Mouse (Mus musculus) liver, embryonic 13.5 days (tissue): ENCODE data around the gene Plpp6. TPM values are rescaled to one million over a fixed set of nuclear protein-coding genes. Genes with fewer than 3 reads are reported as not detected.

ENCODE experiments used
- ATAC-seq: fragments of 200-750 bp; cut with Nextera tagmentation; 2 replicates; pipeline ENCODE4 v1.8.0; 2017; ENCODE audit warnings: low read depth, mild to moderate bottlenecking, moderate number of reproducible peaks, moderate library complexity
- DNase-seq: peaks from one replicate; pipeline ENCODE4 v3.0.0; 2022
- H3K27ac ChIP-seq: fragments of 300-500 bp; sonication (generic); 2 replicates; pipeline ENCODE4 v1.5.1; 2015; ENCODE audit warnings: moderate library complexity, mild to moderate bottlenecking, inconsistent platforms
- H3K27me3 ChIP-seq: fragments of 300-500 bp; sonication (generic); 2 replicates; pipeline ENCODE4 v1.6.1; 2015; ENCODE audit warnings: mild to moderate bottlenecking, inconsistent platforms
- H3K36me3 ChIP-seq: fragments of 300-500 bp; sonication (generic); 2 replicates; pipeline ENCODE4 v1.6.1; 2015; ENCODE audit warnings: mild to moderate bottlenecking, inconsistent platforms
- H3K4me1 ChIP-seq: fragments of 300-500 bp; sonication (generic); replicated peaks from 2 replicates; pipeline ENCODE4 v1.6.1; 2015; ENCODE audit warnings: inconsistent platforms
- H3K4me2 ChIP-seq: fragments of 300-500 bp; sonication (generic); 2 replicates; pipeline ENCODE4 v1.6.1; 2015; ENCODE audit warnings: inconsistent platforms, mild to moderate bottlenecking, moderate library complexity
- H3K4me3 ChIP-seq: fragments of 300-500 bp; sonication (generic); replicated peaks from 2 replicates; pipeline ENCODE4 v1.5.1; 2015; ENCODE audit warnings: mild to moderate bottlenecking, inconsistent platforms
- H3K9ac ChIP-seq: fragments of 300-500 bp; sonication (generic); 2 replicates; pipeline ENCODE4 v1.6.1; 2015; ENCODE audit warnings: mild to moderate bottlenecking, inconsistent platforms
- H3K9me3 ChIP-seq: fragments of 300-500 bp; sonication (generic); replicated peaks from 2 replicates; pipeline ENCODE4 v1.6.1; 2016; ENCODE audit warnings: inconsistent platforms
- WGBS: fragments of 180-500 bp; shearing (Covaris S2); methylation state at CpG from one replicate; pipeline ENCODE4 v1.1.7; 2015; ENCODE audit not compliant: insufficient replicate concordance; 5-methylcytosine and 5-hydroxymethylcytosine counted together
- polyA plus RNA-seq: library from polyadenylated mRNA; unstranded; fragments of >200 nt; fragmentation: Nextera tagmentation; extraction: Ambion mirVana; gene quantifications from 2 replicates; pipeline ENCODE4 v1.2.1, GENCODE M21; 2015

Gene Plpp6
- polyA plus RNA-seq, 1 experiment from 2014 or later = 1.4 TPM

DNA sequence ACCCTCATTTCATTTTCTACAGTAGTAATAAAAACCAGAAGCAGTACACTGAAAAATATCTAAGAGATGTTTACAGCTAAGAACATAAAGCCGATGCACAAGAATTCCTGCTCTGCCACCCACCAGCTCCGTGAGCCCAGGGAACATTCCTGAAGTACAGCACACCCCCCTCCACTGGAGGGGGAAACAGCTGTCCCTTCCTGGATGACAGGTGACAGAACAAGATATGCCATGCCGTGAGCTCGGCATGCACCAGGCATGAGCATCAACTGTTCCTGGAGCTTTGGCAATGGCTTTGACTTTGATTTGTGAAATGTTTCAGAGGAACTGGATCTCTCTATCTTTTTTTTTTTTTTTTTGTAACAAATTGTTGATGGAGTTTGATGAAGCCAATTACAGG is 17.0 kb upstream of the Plpp6 start:
- Histone ChIP-seq H3K9ac (no peak overlapping the region), H3K4me3 (no peak overlapping the region), H3K4me1 (no peaks in the 10 kb centered on the region), H3K27me3 (no peaks in the 10 kb centered on the region), H3K27ac (no peak overlapping the region), H3K4me2 (no peak overlapping the region), H3K36me3 (no peaks in the 10 kb centered on the region), H3K9me3 (no peaks in the 10 kb centered on the region)
- no peak for DNase-seq
- ATAC-seq = no peak
- WGBS = 18% methylated on average over 4 of the region's 4 CpGs

- Histone ChIP-seq H3K9ac (no peak overlapping the region), H3K27ac (no peak overlapping the region), H3K36me3 (no peaks in the 10 kb centered on the region), H3K9me3 (no peaks in the 10 kb centered on the region), H3K4me1 (no peaks in the 10 kb centered on the region), H3K4me2 (no peak overlapping the region), H3K4me3 (no peak overlapping the region), H3K27me3 (no peaks in the 10 kb centered on the region)
- 26% methylated on average over 2 of the region's 2 CpGs for WGBS
- ATAC-seq (no peak), DNase-seq (no peak)
These were observed 16.4 kb upstream of the Plpp6 start for GRCm38 (mm10) chr19:28947311-28947710.

GRCm38 (mm10) chr19:28951251-28951650 is 12.5 kb upstream of the Plpp6 start:
- WGBS = 76% methylated on average over 5 of the region's 5 CpGs
- H3K4me1 ChIP-seq = no peaks in the 10 kb centered on the region
- no peak overlapping the region for H3K9ac ChIP-seq
- H3K4me2 ChIP-seq = no peak overlapping the region
- no peak overlapping the region for H3K27ac ChIP-seq
- H3K9me3 ChIP-seq = no peaks in the 10 kb centered on the region
- H3K27me3 ChIP-seq = no peaks in the 10 kb centered on the region
- H3K4me3 ChIP-seq = no peak overlapping the region
- ATAC-seq (no peak), DNase-seq (no peak)
- no peaks in the 10 kb centered on the region for H3K36me3 ChIP-seq

- ATAC-seq (no peak), DNase-seq (no peak)
- Histone ChIP-seq H3K27ac (no peak overlapping the region), H3K9me3 (no peaks in the 10 kb centered on the region), H3K4me1 (peaks cover 11% of the 10 kb centered on the region), H3K4me3 (peak overlapping the region; percentile 73; the same call in 1 of the 2 replicates), H3K9ac (no peak overlapping the region), H3K4me2 (peak overlapping the region; percentile 91), H3K36me3 (no peaks in the 10 kb centered on the region), H3K27me3 (peaks cover 30% of the 10 kb centered on the region)
- 39% methylated on average over 3 of the region's 3 CpGs for WGBS
These were observed 640 bp upstream of the Plpp6 start for GRCm38 (mm10) chr19:28963113-28963512.

DNA sequence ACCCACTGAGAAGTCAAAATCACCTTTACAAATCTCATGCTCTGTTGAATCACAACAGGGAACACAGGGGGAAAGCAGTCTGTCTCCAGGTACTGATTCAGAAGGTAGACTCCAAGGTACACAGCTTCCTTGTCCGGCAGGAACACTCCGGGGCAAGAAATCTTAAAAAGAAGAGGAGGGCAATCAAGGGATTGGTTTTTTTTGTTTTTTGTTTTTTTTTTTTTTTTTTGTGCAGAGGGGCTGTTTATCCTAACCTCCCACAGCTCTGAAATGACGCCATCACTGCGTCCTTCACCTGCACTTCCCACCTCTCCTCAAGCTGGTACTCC is 276 bp upstream of the Plpp6 start:
- Histone ChIP-seq H3K27me3 (peaks cover 32% of the 10 kb centered on the region), H3K4me3 (peak overlapping the region; percentile 73), H3K27ac (no peak overlapping the region), H3K4me2 (peak overlapping the region; percentile 91), H3K9me3 (no peaks in the 10 kb centered on the region), H3K4me1 (peaks cover 11% of the 10 kb centered on the region), H3K9ac (peak overlapping the region; percentile 77), H3K36me3 (no peaks in the 10 kb centered on the region)
- ATAC-seq = no peak
- no peak for DNase-seq
- WGBS = 6% methylated on average over 4 of the region's 4 CpGs

GRCm38 (mm10) chr19:28964552-28964903 is 775 bp downstream of the Plpp6 start:
- Histone ChIP-seq H3K27ac (no peak overlapping the region), H3K9me3 (no peaks in the 10 kb centered on the region), H3K4me3 (peak overlapping the region; percentile 73), H3K9ac (peak overlapping the region; percentile 77), H3K36me3 (no peaks in the 10 kb centered on the region), H3K4me2 (peak overlapping the region; percentile 91), H3K27me3 (peaks cover 32% of the 10 kb centered on the region), H3K4me1 (peaks cover 11% of the 10 kb centered on the region)
- 13% methylated on average over 16 of the region's 16 CpGs for WGBS
- ATAC-seq (peak; percentile 29), DNase-seq (no peak)

- Histone ChIP-seq H3K27ac (no peak within 1 kb of the TSS), H3K9me3 (no peaks in the 10 kb centered on the region), H3K4me3 (no peak within 1 kb of the TSS), H3K36me3 (no peaks in the 10 kb centered on the region), H3K4me2 (no peak within 1 kb of the TSS), H3K9ac (no peak within 1 kb of the TSS), H3K4me1 (peaks cover 11% of the 10 kb centered on the region), H3K27me3 (peaks cover 26% of the 10 kb centered on the region)
- ATAC-seq (no peak), DNase-seq (no peak)
- 33% methylated on average over 11 of the region's 11 CpGs for whole genome bisulfite sequencing
These were observed 3.9 kb downstream of the Plpp6 start, which contains the start of gene 4430402I18Rik for GRCm38 (mm10) chr19:28967652-28968051. Gene 4430402I18Rik (minus strand): TSS chr19:28967800.

DNA sequence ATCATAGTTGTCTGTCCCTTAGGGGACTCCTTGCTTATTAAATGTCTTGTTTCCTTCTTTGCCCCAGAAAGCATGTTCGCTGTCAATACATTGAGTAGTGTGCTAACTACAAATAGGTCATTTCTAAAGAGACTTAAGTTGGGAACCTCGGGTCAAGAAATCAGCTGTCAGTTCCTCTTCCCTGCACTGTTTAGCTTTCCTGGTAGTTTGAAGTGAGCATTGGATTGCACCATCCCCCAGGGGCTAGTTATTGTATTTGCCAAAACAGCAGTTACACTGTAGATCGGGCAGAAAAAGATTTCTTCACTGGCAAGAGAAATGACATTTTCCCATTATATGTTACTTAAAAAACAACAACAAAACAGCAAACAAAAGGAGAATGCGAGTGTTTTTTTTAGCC is 4.4 kb downstream of the Plpp6 start:
- WGBS = 59% methylated on average over 4 of the region's 4 CpGs
- H3K36me3 ChIP-seq = no peaks in the 10 kb centered on the region
- H3K27me3 ChIP-seq = peaks cover 24% of the 10 kb centered on the region
- no peaks in the 10 kb centered on the region for H3K9me3 ChIP-seq
- peaks cover 11% of the 10 kb centered on the region for H3K4me1 ChIP-seq
- H3K9ac ChIP-seq = no peak overlapping the region
- H3K27ac ChIP-seq = no peak overlapping the region
- DNase-seq = no peak
- no peak overlapping the region for H3K4me2 ChIP-seq
- no peak for ATAC-seq
- no peak overlapping the region for H3K4me3 ChIP-seq

- WGBS = 64% methylated on average over 5 of the region's 5 CpGs
- no peaks in the 10 kb centered on the region for H3K36me3 ChIP-seq
- DNase-seq = no peak
- H3K27ac ChIP-seq = no peak overlapping the region
- peaks cover 14% of the 10 kb centered on the region for H3K27me3 ChIP-seq
- ATAC-seq = no peak
- H3K4me2 ChIP-seq = no peak overlapping the region
- peaks cover 10% of the 10 kb centered on the region for H3K4me1 ChIP-seq
- no peak overlapping the region for H3K9ac ChIP-seq
- no peak overlapping the region for H3K4me3 ChIP-seq
- H3K9me3 ChIP-seq = no peaks in the 10 kb centered on the region
These were observed 5.5 kb downstream of the Plpp6 start for GRCm38 (mm10) chr19:28969231-28969630.

DNA sequence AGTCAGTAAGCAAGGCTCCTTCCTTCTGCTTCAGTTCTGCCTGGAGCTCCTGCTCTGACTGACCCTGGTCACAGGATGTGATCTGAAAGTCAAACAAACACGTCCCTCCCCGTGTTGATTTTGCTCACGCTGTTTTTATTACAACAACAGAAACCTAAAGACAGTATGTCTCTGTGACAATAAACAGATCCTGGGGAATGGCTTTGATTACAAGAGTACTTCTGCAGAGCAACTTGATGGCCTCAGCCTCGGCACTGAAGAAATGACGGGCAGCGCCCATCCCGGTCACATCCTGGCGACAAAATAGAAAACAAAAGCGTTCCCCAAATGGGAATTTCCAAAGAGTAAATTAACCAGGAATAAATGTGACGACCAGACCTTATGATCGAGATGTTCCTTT is 6.5 kb downstream of the Plpp6 start:
- Histone ChIP-seq H3K27ac (no peak overlapping the region), H3K4me1 (peaks cover 5% of the 10 kb centered on the region; the same call in 1 of the 2 replicates), H3K9ac (no peak overlapping the region), H3K4me2 (no peak overlapping the region), H3K27me3 (peaks cover 19% of the 10 kb centered on the region), H3K4me3 (no peak overlapping the region), H3K9me3 (no peaks in the 10 kb centered on the region), H3K36me3 (no peaks in the 10 kb centered on the region)
- no peak for DNase-seq
- no peak for ATAC-seq
- WGBS = 52% methylated on average over 11 of the region's 11 CpGs

DNA sequence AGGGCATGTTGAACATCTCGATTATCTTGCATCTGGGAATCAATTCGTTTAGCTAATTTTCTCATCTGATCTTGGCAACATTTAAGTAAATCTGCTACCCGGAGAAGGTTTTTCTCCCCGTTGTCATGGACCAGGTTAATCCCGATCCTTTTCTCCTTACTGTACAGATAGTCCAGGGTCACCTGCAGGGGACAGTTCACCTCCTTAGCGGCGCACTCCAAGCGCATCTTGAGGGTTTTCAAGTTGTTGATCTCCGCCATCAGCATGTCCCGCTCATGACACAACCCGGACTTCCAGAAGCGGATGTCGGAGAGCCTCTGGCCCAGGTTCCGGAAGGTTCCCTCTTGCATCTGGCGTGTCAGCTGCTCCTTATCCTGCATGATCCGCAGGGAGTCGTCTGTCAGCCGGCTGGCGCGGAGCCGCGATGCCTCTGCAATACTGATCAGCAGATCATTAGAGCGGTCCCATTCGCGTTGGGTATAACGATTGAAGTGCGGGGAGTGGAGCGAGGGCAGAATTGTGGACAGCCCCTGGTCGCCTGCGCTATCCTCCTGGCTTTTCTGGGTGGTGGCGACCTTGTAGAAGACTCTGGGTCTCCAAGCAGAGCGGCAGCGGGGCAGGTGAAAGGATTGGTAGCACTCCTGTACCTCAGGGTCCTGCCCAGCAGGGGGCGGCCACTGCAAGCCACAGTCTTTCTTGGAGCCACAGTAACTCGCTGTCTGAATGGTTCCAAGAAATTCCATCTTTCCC is 11.3 kb downstream of the Plpp6 start:
- 18% methylated on average over 35 of the region's 35 CpGs for WGBS
- DNase-seq = peak; percentile 59
- Histone ChIP-seq H3K9ac (peak overlapping the region; percentile 41), H3K4me1 (peaks cover 3% of the 10 kb centered on the region; the same call in 1 of the 2 replicates), H3K4me2 (peak overlapping the region; percentile 64), H3K9me3 (no peaks in the 10 kb centered on the region), H3K4me3 (peak overlapping the region; percentile 45), H3K27ac (no peak overlapping the region), H3K27me3 (peaks cover 13% of the 10 kb centered on the region), H3K36me3 (no peaks in the 10 kb centered on the region)
- 0 out of 2 replicates have a peak, but pooled peaks have one; percentile 34 for ATAC-seq

DNA sequence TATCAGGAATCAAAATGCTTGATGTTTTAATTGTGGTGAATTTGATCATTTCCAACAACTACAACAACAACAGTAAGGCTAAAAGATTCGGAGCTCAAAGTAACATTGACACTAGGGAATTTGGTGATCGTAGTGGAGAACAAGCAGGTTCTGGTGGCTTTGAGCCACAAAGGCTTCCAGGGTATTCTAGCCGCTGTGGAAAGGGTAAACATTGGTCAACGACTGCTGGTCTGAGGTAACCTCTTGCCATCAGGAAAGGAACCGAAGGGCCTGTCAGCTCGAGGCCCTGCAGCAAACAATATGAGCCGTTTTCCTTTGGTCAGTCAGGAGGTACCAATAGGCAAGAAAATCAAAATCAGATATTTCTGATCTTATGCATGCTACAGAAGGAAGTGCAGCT is 18.9 kb downstream of the Plpp6 start:
- Histone ChIP-seq H3K9ac (no peak overlapping the region), H3K9me3 (no peaks in the 10 kb centered on the region), H3K27me3 (peaks cover 11% of the 10 kb centered on the region; the same call in 1 of the 2 replicates), H3K36me3 (no peaks in the 10 kb centered on the region), H3K4me3 (no peak overlapping the region), H3K4me2 (no peak overlapping the region), H3K27ac (no peak overlapping the region), H3K4me1 (no peaks in the 10 kb centered on the region)
- WGBS = 60% methylated on average over 7 of the region's 7 CpGs
- ATAC-seq = no peak
- DNase-seq = no peak
